In genomic region chr4:148710446-148710845, GRCm38 (mm10) we compare ENCODE assay signal across 18 mouse cellular contexts.
DNase-seq lines count a peak whose midpoint lies in the region; ATAC-seq and TF ChIP-seq lines count a peak whose summit lies in the region.
"Had no signal": no experiment of that assay in that cellular context is flagged by ENCODE, and none has a peak within 500 bp of the region (broad histone marks: within the 10 kb centered on the region; RNA-seq: fewer than 3 reads in every experiment).

No protein-coding gene starts in this region.

- peaks cover 40% of the 10 kb centered on the region for H3K4me1 ChIP-seq in forebrain, embryonic 13.5 days
- H3K4me1 ChIP-seq in forebrain, embryonic 11.5 days (replicated peaks; ENCODE audit: control insufficient read depth, insufficient read depth, low read length) = peaks cover 22% of the 10 kb centered on the region
- no peaks in the 10 kb centered on the region for H3K4me1 ChIP-seq in lung, postnatal 0 days (ENCODE audit: insufficient read depth, low read depth, low read length)

- H3K9ac ChIP-seq in forebrain, embryonic 13.5 days = no peak overlapping the region
- H3K9ac ChIP-seq in forebrain, embryonic 11.5 days (ENCODE audit: low read length) = no peak overlapping the region
- no peak overlapping the region for H3K9ac ChIP-seq in lung, postnatal 0 days (replicated peaks; ENCODE audit: low read depth)
- H3K9ac ChIP-seq: embryonic facial prominence, embryonic 13.5 days; limb, embryonic 15.5 days had no signal

- no peak for DNase-seq in forebrain, embryonic 11.5 days (ENCODE audit: low spot score)
- peak; percentile 46 to 61 for DNase-seq in kidney, postnatal 4 days
- DNase-seq in kidney, adult 8-10 months = no peak
- peak; percentile 84 for DNase-seq in MN1 (ENCODE audit: low spot score)
- peak; percentile 38 for DNase-seq in retina, embryonic 14.5 days (ENCODE audit: low spot score)
- no peak for DNase-seq in lung, postnatal 0 days (ENCODE audit: low spot score)
- DNase-seq: adrenal gland, adult 8-10 months; cerebellum, adult 11-12 months; gastrocnemius, postnatal 14 days; kidney, postnatal 36 days; lung, adult 18-20 months; lung, postnatal 36 days; right cerebral cortex, adult 18-20 months had no signal

- 20% methylated on average over 2 of the region's 2 CpGs for WGBS in forebrain, embryonic 13.5 days
- 28% methylated on average over 2 of the region's 2 CpGs for WGBS in forebrain, embryonic 11.5 days
- WGBS in lung, postnatal 0 days = 79% methylated on average over 2 of the region's 2 CpGs

- 0 out of 2 replicates have a peak overlapping the region, but pooled peaks have one; percentile 21 for H3K27ac ChIP-seq in forebrain, embryonic 13.5 days
- H3K27ac ChIP-seq in forebrain, embryonic 11.5 days (ENCODE audit: low read depth, low read length) = no peak overlapping the region
- H3K27ac ChIP-seq in lung, postnatal 0 days (ENCODE audit: low read length) = no peak overlapping the region
- H3K27ac ChIP-seq: embryonic facial prominence, embryonic 13.5 days; limb, embryonic 15.5 days had no signal

- TF ChIP-seq EP300 in lung, postnatal 0 days (IDR thresholded peaks at IDR 0.05) = no peak

- no peak overlapping the region for H3K4me2 ChIP-seq in forebrain, embryonic 13.5 days
- no peak overlapping the region for H3K4me2 ChIP-seq in forebrain, embryonic 11.5 days (ENCODE audit: low read depth, low read length, severe bottlenecking)
- no peak overlapping the region for H3K4me2 ChIP-seq in lung, postnatal 0 days (replicated peaks; ENCODE audit: low read depth, low read length)
- H3K4me2 ChIP-seq: embryonic facial prominence, embryonic 13.5 days; limb, embryonic 15.5 days had no signal

- ATAC-seq in forebrain, embryonic 13.5 days = no peak
- ATAC-seq in forebrain, embryonic 11.5 days (replicated peaks; ENCODE audit: low FRiP score) = no peak
- no peak for ATAC-seq in lung, postnatal 0 days
- no peak for ATAC-seq in megakaryocyte, adult 5-6 weeks (ENCODE audit: poor library complexity, severe bottlenecking)

- no peaks in the 10 kb centered on the region; the same call in 1 of the 2 replicates for H3K27me3 ChIP-seq in forebrain, embryonic 13.5 days
- H3K27me3 ChIP-seq in forebrain, embryonic 11.5 days (ENCODE audit: control insufficient read depth, insufficient read depth, low read length) = no peaks in the 10 kb centered on the region
- no peaks in the 10 kb centered on the region for H3K27me3 ChIP-seq in lung, postnatal 0 days (replicated peaks; ENCODE audit: insufficient read depth, low read length)

- TF ChIP-seq CTCF in lung, postnatal 0 days (IDR thresholded peaks at IDR 0.05) = no peak

- H3K4me3 ChIP-seq in forebrain, embryonic 13.5 days = no peak overlapping the region
- H3K4me3 ChIP-seq in forebrain, embryonic 11.5 days (ENCODE audit: low read depth, low read length) = no peak overlapping the region
- no peak overlapping the region for H3K4me3 ChIP-seq in lung, postnatal 0 days (ENCODE audit: low read depth, low read length)
- H3K4me3 ChIP-seq: embryonic facial prominence, embryonic 13.5 days; limb, embryonic 15.5 days; myocyte had no signal

- H3K9me3 ChIP-seq in forebrain, embryonic 13.5 days (replicated peaks) = no peaks in the 10 kb centered on the region
- H3K9me3 ChIP-seq in forebrain, embryonic 11.5 days (ENCODE audit: control insufficient read depth, low read length) = no peaks in the 10 kb centered on the region
- H3K9me3 ChIP-seq in lung, postnatal 0 days (ENCODE audit: low read length) = no peaks in the 10 kb centered on the region
- H3K9me3 ChIP-seq: embryonic facial prominence, embryonic 13.5 days; limb, embryonic 15.5 days had no signal

- H3K36me3 ChIP-seq in forebrain, embryonic 13.5 days (ENCODE audit: poor library complexity, severe bottlenecking) = no peaks in the 10 kb centered on the region
- no peaks in the 10 kb centered on the region for H3K36me3 ChIP-seq in forebrain, embryonic 11.5 days (ENCODE audit: control insufficient read depth, insufficient read depth, low read length)
- H3K36me3 ChIP-seq in lung, postnatal 0 days (ENCODE audit: insufficient read depth, low read length) = no peaks in the 10 kb centered on the region
- H3K36me3 ChIP-seq: embryonic facial prominence, embryonic 13.5 days; limb, embryonic 15.5 days had no signal

Comparison
In these comparisons a context has a peak if more than half of its experiments do, and no peak if none do; other contexts are left out.
1. DNase-seq: peak in kidney, postnatal 4 days (2 of 2), MN1 (single experiment) and retina, embryonic 14.5 days (single experiment); none in forebrain, embryonic 11.5 days (single experiment), kidney, adult 8-10 months (0 of 2) and lung, postnatal 0 days (single experiment).